Mouse (Mus musculus) olfactory bulb, adult 2 months (tissue): ENCODE results near the gene Afdn.

Experiments used
- CTCF ChIP-seq: fragments of 200-500 bp; IDR thresholded peaks from 2 replicates; pipeline ENCODE4 v1.5.1; 2012; ENCODE audit warnings: low read depth, mild to moderate bottlenecking, low read length, moderate library complexity; ENCODE audit not compliant: insufficient read depth
- POLR2A ChIP-seq: fragments of 200-500 bp; IDR thresholded peaks from 2 replicates; pipeline ENCODE4 v1.6.1; 2012; ENCODE audit warnings: mild to moderate bottlenecking, low read depth, low read length, moderate library complexity; ENCODE audit not compliant: insufficient read depth

- TF ChIP-seq CTCF, result no peak
- TF ChIP-seq POLR2A, result peak; percentile 89
Measured at GRCm38 (mm10) chr17:13759853-13760627, at the start of gene Afdn.
